Mouse (Mus musculus) forebrain, embryonic 15.5 days (tissue): Measurements from ENCODE around the gene Insm1. TPM values are rescaled to one million over a fixed set of nuclear protein-coding genes. Genes with fewer than 3 reads are reported as not detected.

Experiments used
- ATAC-seq: fragments of 200-750 bp; cut with Nextera tagmentation; replicated peaks from 2 replicates; pipeline ENCODE4 v1.8.0; 2017; ENCODE audit warnings: mild to moderate bottlenecking, moderate TSS enrichment, moderate library complexity
- H3K27ac ChIP-seq: fragments of 300-500 bp; sonication (generic); replicated peaks from 2 replicates; pipeline ENCODE4 v1.5.1; 2015; ENCODE audit warnings: mild to moderate bottlenecking, inconsistent platforms
- H3K27me3 ChIP-seq: fragments of 300-500 bp; sonication (generic); 2 replicates; pipeline ENCODE4 v1.6.1; 2015; ENCODE audit warnings: inconsistent platforms
- H3K36me3 ChIP-seq: fragments of 300-500 bp; sonication (generic); 2 replicates; pipeline ENCODE4 v1.6.1; 2015; ENCODE audit warnings: mild to moderate bottlenecking, inconsistent platforms
- H3K4me1 ChIP-seq: fragments of 300-500 bp; sonication (generic); 2 replicates; pipeline ENCODE4 v1.6.1; 2015; ENCODE audit warnings: inconsistent platforms
- H3K4me2 ChIP-seq: fragments of 300-500 bp; sonication (generic); replicated peaks from 2 replicates; pipeline ENCODE4 v1.6.1; 2015; ENCODE audit warnings: mild to moderate bottlenecking, inconsistent platforms
- H3K4me3 ChIP-seq: fragments of 300-500 bp; sonication (generic); 2 replicates; pipeline ENCODE4 v1.5.1; 2015; ENCODE audit warnings: mild to moderate bottlenecking, inconsistent platforms
- H3K9ac ChIP-seq: fragments of 300-500 bp; sonication (generic); replicated peaks from 2 replicates; pipeline ENCODE4 v1.6.1; 2015; ENCODE audit warnings: mild to moderate bottlenecking, inconsistent platforms
- H3K9me3 ChIP-seq: fragments of 300-500 bp; sonication (generic); 2 replicates; pipeline ENCODE4 v1.6.1; 2016; ENCODE audit warnings: inconsistent platforms
- WGBS: fragments of 180-500 bp; shearing (Covaris S2); methylation state at CpG from one replicate; pipeline ENCODE4 v1.1.7; 2015; ENCODE audit warnings: mixed read lengths; 5-methylcytosine and 5-hydroxymethylcytosine counted together
- polyA plus RNA-seq: library from polyadenylated mRNA; unstranded; fragments of >200 nt; fragmentation: Nextera tagmentation; extraction: Ambion mirVana; gene quantifications from 2 replicates; pipeline ENCODE4 v1.2.1, GENCODE M21; 2015

Gene Insm1
- polyA plus RNA-seq, 1 experiment from 2014 or later = 13.5 TPM

DNA sequence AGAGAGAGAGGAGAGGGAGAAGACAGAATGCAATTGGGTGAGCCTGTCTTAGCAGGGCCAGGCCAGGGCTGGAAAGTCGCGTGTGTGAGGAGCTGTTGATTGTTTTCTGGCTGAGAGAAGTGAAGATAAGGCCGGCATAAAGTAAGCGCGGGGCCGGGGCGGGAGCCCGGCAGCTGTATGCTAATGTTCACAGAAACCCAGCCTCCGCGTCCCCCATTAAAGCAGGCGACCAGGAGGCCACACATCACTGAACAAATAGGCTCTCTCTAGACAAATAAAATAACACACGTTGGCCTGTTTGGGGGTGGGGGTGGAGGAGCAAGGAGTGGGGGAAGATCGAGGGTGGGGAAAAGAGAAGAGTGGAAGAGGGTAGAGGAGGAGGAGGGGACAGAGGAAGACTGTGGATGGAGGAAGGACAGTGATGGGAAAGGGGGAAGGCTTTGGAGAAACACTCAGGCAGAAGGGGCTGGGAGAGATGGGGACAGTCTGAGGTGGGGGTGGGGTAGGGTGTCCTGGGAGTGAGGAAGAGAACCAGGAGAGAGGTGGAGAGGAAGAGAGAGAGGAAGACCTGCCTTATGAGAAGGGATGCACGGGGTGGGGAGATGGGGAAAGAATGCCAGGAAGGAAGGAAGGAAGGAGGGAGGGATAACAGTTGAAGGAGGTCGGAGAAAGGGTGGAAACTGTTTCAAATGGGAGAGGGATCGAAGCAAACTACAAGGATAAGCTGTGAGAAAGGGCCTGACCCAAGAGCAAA, 4.3 kb upstream of the Insm1 start:
- Histone ChIP-seq H3K4me1 (peaks cover 63% of the 10 kb centered on the region), H3K9ac (no peak overlapping the region; the same call in 1 of the 2 replicates)

DNA sequence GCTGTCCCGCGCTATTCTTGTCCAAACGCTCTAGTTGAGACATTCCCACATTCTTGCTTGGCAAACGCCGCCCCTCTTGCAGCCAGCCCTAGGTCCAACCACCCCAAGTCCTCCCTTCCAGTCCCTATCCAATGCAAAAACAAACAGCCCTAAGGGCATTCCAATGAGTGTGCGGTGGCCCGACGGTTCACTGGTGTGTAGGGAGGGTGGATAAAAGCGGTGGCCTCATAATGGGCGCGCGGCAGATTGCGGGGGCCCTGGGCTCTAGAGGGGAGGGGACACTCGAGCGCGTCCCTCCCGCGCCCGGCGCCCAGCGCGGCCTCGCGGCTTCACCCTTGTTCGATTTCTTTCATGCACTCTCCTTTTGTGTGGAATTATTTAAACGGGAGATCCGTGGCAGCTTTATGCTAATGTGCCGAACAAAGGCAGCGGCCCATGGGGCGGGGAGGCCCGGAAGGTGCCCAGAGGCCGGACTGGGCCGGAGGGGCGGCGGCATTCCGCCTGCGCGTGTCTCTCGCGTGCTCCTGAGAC, 3.5 kb upstream of the Insm1 start:
- peak; percentile 11 for ATAC-seq
- peaks cover 63% of the 10 kb centered on the region for H3K4me1 ChIP-seq
- 2% methylated on average over 40 of the region's 40 CpGs for WGBS
- H3K4me2 ChIP-seq = peak overlapping the region; percentile 45
- H3K4me3 ChIP-seq = peak overlapping the region; percentile 21
- H3K9ac ChIP-seq = peak overlapping the region; percentile 43
- no peaks in the 10 kb centered on the region for H3K36me3 ChIP-seq
- H3K27me3 ChIP-seq = no peaks in the 10 kb centered on the region
- H3K27ac ChIP-seq = peak overlapping the region; percentile 87
- no peaks in the 10 kb centered on the region for H3K9me3 ChIP-seq

More for the DNA sequence above, 4.3 kb upstream of the Insm1 start:
- Histone ChIP-seq H3K27me3 (no peaks in the 10 kb centered on the region), H3K36me3 (no peaks in the 10 kb centered on the region), H3K27ac (peak overlapping the region; percentile 87), H3K9me3 (no peaks in the 10 kb centered on the region), H3K4me2 (peak overlapping the region; percentile 45), H3K4me3 (peak overlapping the region; percentile 10; the same call in 1 of the 2 replicates)
- 2% methylated on average over 16 of the region's 16 CpGs for WGBS
- peak; percentile 33 for ATAC-seq

DNA sequence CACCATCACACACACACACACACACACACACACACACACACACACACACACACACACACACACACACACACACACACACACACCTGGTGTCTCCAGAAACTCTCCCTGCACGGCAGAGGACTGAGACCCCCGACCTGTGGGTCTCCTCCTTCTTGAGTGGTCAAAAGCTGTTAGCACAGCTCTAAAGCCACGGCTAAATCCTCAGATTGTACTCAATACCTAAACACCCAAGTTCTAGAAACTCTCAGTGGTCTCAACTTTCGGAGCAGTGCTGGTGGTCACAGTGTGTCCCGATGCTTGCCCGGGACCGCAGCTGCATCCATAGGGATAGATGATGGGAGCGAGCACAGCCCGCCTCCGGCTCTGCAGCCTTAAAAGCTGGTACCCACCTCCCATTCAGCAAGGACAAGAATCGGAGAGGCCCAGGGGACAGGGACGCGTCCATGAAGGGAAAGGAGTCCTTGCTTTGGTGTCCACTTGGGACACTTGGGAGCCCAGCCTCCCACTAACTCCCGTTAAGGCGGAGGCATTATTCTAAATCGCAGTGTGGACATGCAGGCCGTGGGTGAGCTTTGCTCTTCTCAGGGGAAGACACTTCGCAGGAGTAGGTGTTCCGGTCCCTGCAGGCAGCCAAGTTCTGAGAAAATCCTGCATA, 2.7 kb upstream of the Insm1 start:
- peak overlapping the region; percentile 9; the same call in 1 of the 2 replicates for H3K9ac ChIP-seq
- peak overlapping the region; percentile 45 for H3K4me2 ChIP-seq
- H3K4me1 ChIP-seq = peaks cover 69% of the 10 kb centered on the region
- no peaks in the 10 kb centered on the region for H3K36me3 ChIP-seq
- no peak for ATAC-seq
- peak overlapping the region; percentile 4 for H3K4me3 ChIP-seq
- 7% methylated on average over 19 of the region's 19 CpGs for WGBS
- H3K9me3 ChIP-seq = no peaks in the 10 kb centered on the region
- H3K27me3 ChIP-seq = no peaks in the 10 kb centered on the region
- H3K27ac ChIP-seq = peak overlapping the region; percentile 87

DNA sequence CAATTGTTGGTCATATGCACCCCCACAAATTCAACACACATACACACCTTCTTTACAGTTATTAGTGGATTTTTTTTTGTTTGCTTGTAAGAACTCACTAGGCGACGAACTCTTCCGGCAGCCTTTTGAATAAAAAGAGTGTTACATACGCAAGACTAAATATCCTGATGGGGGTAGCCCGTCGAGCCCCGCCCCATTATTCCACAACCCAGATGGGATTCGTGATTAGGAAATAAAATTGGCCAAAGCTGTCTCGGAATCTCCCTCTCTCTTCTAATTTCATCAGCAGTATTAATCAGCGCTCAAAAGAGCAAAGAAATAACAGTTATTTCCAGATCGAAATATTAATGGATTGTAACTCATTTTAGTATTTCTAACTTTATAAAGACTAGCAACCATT, 1.9 kb upstream of the Insm1 start:
- peak overlapping the region; percentile 38; the same call in 1 of the 2 replicates for H3K4me2 ChIP-seq
- peak overlapping the region; percentile 55; the same call in 1 of the 2 replicates for H3K27ac ChIP-seq
- peaks cover 64% of the 10 kb centered on the region for H3K4me1 ChIP-seq
- H3K4me3 ChIP-seq = no peak overlapping the region
- no peaks in the 10 kb centered on the region for H3K27me3 ChIP-seq
- H3K9ac ChIP-seq = no peak overlapping the region
- 8% methylated on average over 11 of the region's 11 CpGs for WGBS
- no peaks in the 10 kb centered on the region for H3K9me3 ChIP-seq
- H3K36me3 ChIP-seq = no peaks in the 10 kb centered on the region
- no peak for ATAC-seq

DNA sequence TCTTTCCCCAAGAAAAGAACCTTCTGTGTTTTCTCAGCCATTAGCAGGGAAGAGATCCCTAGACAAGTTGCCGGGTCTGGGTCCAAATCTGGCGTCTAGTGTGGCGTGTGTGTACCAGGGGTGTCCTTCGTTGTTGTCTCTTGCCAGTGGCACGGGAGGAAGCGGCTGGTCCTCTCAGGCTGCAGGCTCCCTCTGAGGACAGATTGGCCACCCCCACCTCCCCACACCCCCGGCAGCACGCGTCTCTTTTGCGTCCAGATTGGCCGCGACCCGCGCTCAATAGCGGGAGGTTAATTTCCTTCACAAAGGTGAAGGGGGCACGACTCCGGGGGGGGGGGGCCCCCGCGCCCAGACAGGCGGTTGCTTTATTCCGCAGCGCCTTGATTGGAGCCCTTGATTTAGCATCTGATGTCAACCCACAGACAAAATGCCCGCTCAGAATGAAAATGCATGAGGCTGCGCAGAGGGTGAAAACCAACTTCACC, 1.1 kb upstream of the Insm1 start:
- no peaks in the 10 kb centered on the region for H3K36me3 ChIP-seq
- H3K4me2 ChIP-seq = peak overlapping the region; percentile 89
- H3K9me3 ChIP-seq = no peaks in the 10 kb centered on the region
- peak overlapping the region; percentile 99 for H3K27ac ChIP-seq
- H3K27me3 ChIP-seq = no peaks in the 10 kb centered on the region
- WGBS = 1% methylated on average over 24 of the region's 24 CpGs
- H3K4me3 ChIP-seq = peak overlapping the region; percentile 97
- H3K4me1 ChIP-seq = peaks cover 63% of the 10 kb centered on the region
- ATAC-seq = 0 out of 2 replicates have a peak, but pooled peaks have one; percentile 1
- peak overlapping the region; percentile 81 for H3K9ac ChIP-seq

DNA sequence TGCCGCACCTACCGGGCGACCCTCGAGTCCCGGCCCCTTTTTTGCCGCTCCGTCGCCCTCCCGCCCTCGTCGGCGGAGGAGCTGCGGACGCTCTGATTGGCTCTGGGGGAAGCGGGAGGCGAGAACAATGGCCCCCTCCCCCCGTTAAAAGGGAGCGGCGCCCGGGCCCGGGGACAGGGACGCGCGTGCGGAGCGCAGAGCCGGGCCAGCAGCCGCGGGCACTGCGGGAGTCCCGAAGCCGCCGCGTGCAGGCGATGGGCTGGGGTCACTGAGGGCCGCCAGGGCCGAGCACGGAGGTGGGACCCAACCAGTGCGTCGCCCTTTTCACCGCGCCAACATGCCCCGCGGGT, 183 bp downstream of the Insm1 start:
- Histone ChIP-seq H3K4me3 (peak overlapping the region; percentile 97), H3K27ac (peak overlapping the region; percentile 99), H3K4me1 (peaks cover 65% of the 10 kb centered on the region), H3K9me3 (no peaks in the 10 kb centered on the region), H3K4me2 (peak overlapping the region; percentile 89), H3K9ac (peak overlapping the region; percentile 95), H3K36me3 (no peaks in the 10 kb centered on the region), H3K27me3 (no peaks in the 10 kb centered on the region)
- peak; percentile 80 for ATAC-seq
- under 1% methylated on average over 35 of the region's 44 CpGs for WGBS

DNA sequence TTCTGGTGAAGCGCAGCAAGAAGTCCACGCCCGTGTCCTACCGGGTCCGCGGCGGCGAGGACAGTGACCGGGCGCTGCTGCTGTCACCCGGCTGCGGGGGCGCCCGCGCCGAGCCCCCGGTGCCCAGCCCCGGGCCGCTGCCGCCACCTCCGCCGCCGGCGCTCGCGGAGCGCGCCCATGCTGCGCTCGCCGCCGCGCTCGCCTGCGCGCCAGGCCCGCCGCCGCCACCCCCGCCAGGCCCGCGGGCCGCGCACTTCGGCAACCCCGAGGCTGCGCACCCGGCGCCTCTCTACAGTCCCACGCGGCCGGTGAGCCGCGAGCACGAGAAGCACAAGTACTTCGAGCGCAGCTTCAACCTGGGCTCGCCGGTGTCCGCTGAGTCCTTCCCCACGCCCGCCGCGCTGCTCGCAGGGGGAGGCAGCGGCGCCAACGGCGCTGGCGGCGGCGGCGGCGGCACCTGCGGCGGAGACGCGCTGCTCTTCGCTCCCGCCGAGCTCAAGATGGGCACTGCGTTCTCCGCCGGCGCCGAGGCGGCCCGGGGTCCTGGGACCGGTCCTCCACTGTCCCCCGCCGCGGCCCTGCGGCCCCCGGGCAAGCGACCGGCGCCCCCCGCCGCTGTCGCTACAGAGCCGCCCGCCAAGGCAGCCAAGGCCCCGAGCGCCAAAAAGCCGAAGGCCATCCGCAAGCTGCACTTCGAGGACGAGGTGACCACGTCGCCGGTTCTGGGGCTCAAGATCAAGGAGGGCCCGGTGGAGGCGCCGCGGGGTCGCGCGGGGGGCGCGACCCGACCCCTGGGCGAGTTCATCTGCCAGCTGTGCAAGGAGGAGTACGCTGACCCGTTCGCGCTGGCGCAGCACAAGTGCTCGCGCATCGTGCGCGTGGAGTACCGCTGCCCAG, 806 bp downstream of the Insm1 start:
- Histone ChIP-seq H3K27ac (peak overlapping the region; percentile 99), H3K4me3 (peak overlapping the region; percentile 97), H3K9ac (peak overlapping the region; percentile 95), H3K9me3 (no peaks in the 10 kb centered on the region), H3K27me3 (no peaks in the 10 kb centered on the region), H3K36me3 (no peaks in the 10 kb centered on the region), H3K4me1 (peaks cover 63% of the 10 kb centered on the region), H3K4me2 (peak overlapping the region; percentile 89)
- ATAC-seq = peak; percentile 19
- under 1% methylated on average over 119 of the region's 133 CpGs for WGBS

DNA sequence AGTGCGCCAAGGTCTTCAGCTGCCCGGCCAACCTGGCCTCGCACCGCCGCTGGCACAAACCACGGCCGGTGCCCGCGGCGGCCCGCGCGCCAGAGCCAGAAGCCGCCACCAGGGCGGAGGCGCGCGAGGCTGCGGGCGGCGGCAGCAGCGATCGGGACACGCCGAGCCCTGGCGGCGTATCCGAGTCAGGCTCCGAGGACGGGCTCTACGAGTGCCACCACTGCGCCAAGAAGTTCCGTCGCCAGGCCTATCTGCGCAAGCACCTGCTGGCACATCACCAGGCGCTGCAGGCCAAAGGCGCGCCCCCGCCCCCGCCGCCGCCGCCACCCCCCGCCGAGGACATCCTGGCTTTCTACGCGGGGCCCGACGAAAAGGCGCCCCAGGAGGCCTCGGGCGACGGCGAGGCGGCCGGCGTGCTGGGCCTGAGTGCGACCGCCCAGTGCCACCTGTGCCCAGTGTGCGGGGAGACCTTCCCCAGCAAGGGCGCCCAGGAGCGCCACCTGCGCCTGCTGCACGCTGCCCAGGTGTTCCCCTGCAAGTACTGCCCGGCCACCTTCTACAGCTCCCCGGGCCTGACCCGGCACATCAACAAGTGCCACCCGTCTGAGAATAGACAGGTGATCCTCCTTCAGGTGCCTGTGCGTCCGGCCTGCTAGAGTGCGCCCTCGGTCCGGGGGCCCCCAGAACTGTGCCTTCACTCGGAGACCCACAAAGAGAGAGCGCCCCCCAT, 1.6 kb downstream of the Insm1 start:
- Histone ChIP-seq H3K27me3 (no peaks in the 10 kb centered on the region), H3K9ac (peak overlapping the region; percentile 95), H3K9me3 (no peaks in the 10 kb centered on the region), H3K4me2 (peak overlapping the region; percentile 89), H3K27ac (peak overlapping the region; percentile 99), H3K36me3 (no peaks in the 10 kb centered on the region), H3K4me1 (peaks cover 55% of the 10 kb centered on the region), H3K4me3 (peak overlapping the region; percentile 97)
- under 1% methylated on average over 75 of the region's 75 CpGs for WGBS
- ATAC-seq = 0 out of 2 replicates have a peak, but pooled peaks have one; percentile 8

DNA sequence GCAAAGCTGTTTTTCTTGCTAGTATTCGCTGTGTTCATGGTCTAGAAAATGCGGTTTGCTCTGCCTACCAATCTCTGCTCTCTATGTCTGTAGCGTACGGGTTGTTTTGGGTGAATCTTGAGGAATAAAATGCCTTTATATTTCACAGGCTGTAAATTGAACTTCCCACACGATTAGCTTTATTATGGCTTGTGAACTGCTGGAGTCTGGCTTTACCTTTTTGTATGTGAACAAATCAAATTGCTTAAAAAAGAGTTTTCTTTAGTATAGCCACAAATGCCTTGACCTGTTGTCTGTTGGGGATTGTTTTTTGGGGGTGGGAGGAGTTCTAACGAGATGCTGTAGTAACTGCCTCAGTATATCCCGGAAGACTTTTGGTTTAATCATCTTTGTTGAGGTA, 2.4 kb downstream of the Insm1 start:
- no peaks in the 10 kb centered on the region for H3K9me3 ChIP-seq
- H3K9ac ChIP-seq = peak overlapping the region; percentile 95
- 7% methylated on average over 7 of the region's 7 CpGs for WGBS
- H3K36me3 ChIP-seq = no peaks in the 10 kb centered on the region
- no peaks in the 10 kb centered on the region for H3K27me3 ChIP-seq
- ATAC-seq = no peak
- H3K27ac ChIP-seq = peak overlapping the region; percentile 99
- H3K4me3 ChIP-seq = peak overlapping the region; percentile 97
- H3K4me2 ChIP-seq = peak overlapping the region; percentile 89
- H3K4me1 ChIP-seq = peaks cover 47% of the 10 kb centered on the region

DNA sequence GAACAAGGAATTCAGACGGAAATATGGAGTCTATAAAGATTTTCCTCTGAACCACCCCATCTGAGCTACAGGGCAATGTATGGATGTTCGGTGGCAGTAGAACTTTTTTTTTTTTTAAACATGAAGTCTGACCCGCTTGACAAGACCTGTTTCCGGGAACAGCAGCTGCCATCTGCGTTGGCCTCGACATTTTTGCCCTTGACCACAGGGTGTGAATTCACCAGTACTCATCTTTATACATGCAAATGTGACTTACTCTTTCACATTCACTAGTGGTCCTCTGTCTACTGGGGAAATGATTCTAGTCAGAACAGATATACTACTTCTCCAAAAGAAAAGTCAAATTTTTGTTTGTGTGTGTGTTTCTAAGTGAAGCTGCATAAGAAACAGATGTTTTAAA, 4.1 kb downstream of the Insm1 start:
- H3K4me1 ChIP-seq = peaks cover 33% of the 10 kb centered on the region
- peak overlapping the region; percentile 89 for H3K4me2 ChIP-seq
- peak overlapping the region; percentile 44 for H3K27ac ChIP-seq
- no peaks in the 10 kb centered on the region for H3K9me3 ChIP-seq
- WGBS = 8% methylated on average over 6 of the region's 6 CpGs
- H3K27me3 ChIP-seq = no peaks in the 10 kb centered on the region
- H3K9ac ChIP-seq = 0 out of 2 replicates have a peak overlapping the region, but pooled peaks have one; percentile 27
- ATAC-seq = no peak
- peak overlapping the region; percentile 97 for H3K4me3 ChIP-seq
- no peaks in the 10 kb centered on the region for H3K36me3 ChIP-seq

DNA sequence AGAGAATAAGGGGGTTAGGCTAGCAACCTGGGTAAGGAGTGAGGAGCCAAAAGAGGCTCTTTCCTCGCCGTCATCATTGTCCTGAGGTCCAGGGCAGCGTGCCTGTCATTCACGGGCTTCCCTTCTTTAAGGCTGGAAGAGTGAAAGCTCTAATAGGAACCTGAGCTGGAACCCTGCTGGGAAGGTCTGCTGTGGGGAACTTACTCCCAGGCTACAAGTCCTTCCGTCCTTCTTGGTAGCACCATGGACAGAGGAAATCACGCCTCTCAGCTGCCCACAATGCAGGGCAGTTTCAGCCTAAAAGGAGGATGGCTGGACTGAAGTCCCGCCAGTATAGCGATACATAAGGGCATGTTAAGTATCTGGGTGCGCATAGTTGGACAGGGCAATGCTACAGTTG, 4.8 kb downstream of the Insm1 start:
- Histone ChIP-seq H3K4me3 (0 out of 2 replicates have a peak overlapping the region, but pooled peaks have one; percentile 97), H3K4me2 (peak overlapping the region; percentile 89), H3K4me1 (peaks cover 30% of the 10 kb centered on the region), H3K9me3 (no peaks in the 10 kb centered on the region), H3K27me3 (no peaks in the 10 kb centered on the region), H3K27ac (peak overlapping the region; percentile 36), H3K36me3 (no peaks in the 10 kb centered on the region), H3K9ac (no peak overlapping the region)
- WGBS = 10% methylated on average over 9 of the region's 9 CpGs
- ATAC-seq = no peak
